In the genomic region with DNA sequence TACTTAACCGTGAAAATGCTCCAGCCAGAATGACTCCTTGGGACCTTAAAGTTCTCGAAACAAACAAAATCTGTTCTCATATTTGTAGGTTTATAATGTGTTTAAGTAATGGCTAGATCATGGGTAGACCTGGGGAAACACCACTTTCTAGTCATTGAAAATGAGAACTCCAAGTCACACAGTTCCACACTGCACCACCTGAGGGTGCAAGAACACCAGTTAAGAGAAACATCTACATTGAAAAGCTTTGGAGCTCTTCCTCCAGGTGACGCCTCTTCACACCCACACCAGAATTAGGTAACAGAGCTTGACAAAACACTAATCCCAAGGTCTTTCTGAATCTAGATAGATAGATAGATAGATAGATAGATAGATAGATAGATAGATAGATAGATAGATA, we compare ENCODE assay signal across 10 mouse cellular contexts.
A peak's percentile ranks its signal among the peaks of the same experiment; 100 is the strongest.
DNase-seq lines count a peak whose midpoint lies in the region; ATAC-seq lines count a peak whose summit lies in the region.
"Had no signal": no experiment of that assay in that cellular context is flagged by ENCODE, and none has a peak within 500 bp of the region (broad histone marks: within the 10 kb centered on the region; RNA-seq: fewer than 3 reads in every experiment).

No protein-coding gene starts in this region.

- no peak for ATAC-seq in heart, embryonic 11.5 days (replicated peaks; ENCODE audit: insufficient number of reproducible peaks, low FRiP score, low TSS enrichment)
- ATAC-seq in kidney, embryonic 16.5 days (ENCODE audit: low FRiP score, low TSS enrichment): peak; percentile 54; the same call in 1 of the 2 replicates
- no peak for ATAC-seq in monocyte, adult 5-6 weeks (replicated peaks; ENCODE audit: insufficient number of reproducible peaks, low FRiP score, low TSS enrichment, poor library complexity, severe bottlenecking)

- WGBS in heart, embryonic 11.5 days (ENCODE audit: insufficient replicate concordance): 56% methylated on average over 3 of the region's 3 CpGs
- WGBS in kidney, embryonic 16.5 days: 60% methylated on average over 3 of the region's 3 CpGs

- no peak overlapping the region for H3K4me3 ChIP-seq in heart, embryonic 11.5 days (ENCODE audit: low read depth, low read length)
- no peak overlapping the region for H3K4me3 ChIP-seq in kidney, embryonic 16.5 days (ENCODE audit: low read length)
- H3K4me3 ChIP-seq: heart, embryonic 15.5 days; megakaryocyte, embryonic 14.5 days had no signal

- H3K9me3 ChIP-seq in heart, embryonic 11.5 days (replicated peaks; ENCODE audit: control insufficient read depth, low read length): no peaks in the 10 kb centered on the region
- H3K9me3 ChIP-seq in kidney, embryonic 16.5 days (ENCODE audit: low read length): no peaks in the 10 kb centered on the region
- H3K9me3 ChIP-seq: heart, embryonic 15.5 days; megakaryocyte, embryonic 14.5 days had no signal

- no peak overlapping the region for H3K27ac ChIP-seq in heart, embryonic 11.5 days (ENCODE audit: low read depth, low read length)
- no peak overlapping the region for H3K27ac ChIP-seq in kidney, embryonic 16.5 days (ENCODE audit: low read length)
- H3K27ac ChIP-seq: heart, embryonic 15.5 days had no signal

- H3K4me1 ChIP-seq in heart, embryonic 11.5 days (ENCODE audit: control insufficient read depth, insufficient read depth, low read length): no peaks in the 10 kb centered on the region
- H3K4me1 ChIP-seq in kidney, embryonic 16.5 days (ENCODE audit: insufficient read depth, low read length): no peaks in the 10 kb centered on the region
- H3K4me1 ChIP-seq: heart, embryonic 15.5 days; megakaryocyte, embryonic 14.5 days had no signal

- H3K9ac ChIP-seq in heart, embryonic 11.5 days (ENCODE audit: low read depth, low read length): no peak overlapping the region
- H3K9ac ChIP-seq in kidney, embryonic 16.5 days (replicated peaks; ENCODE audit: low read length): no peak overlapping the region
- H3K9ac ChIP-seq: heart, embryonic 15.5 days had no signal

- H3K4me2 ChIP-seq in heart, embryonic 11.5 days: no peak overlapping the region
- H3K4me2 ChIP-seq in kidney, embryonic 16.5 days (replicated peaks; ENCODE audit: low read depth, low read length): no peak overlapping the region
- H3K4me2 ChIP-seq: heart, embryonic 15.5 days had no signal

- DNase-seq in heart, postnatal 36 days: peak; percentile 3 to 5
- peak; percentile 64 for DNase-seq in R1 (ENCODE audit: low read depth, low spot score)
- peak; percentile 78 for DNase-seq in lung, postnatal 36 days
- DNase-seq in yolk sac, embryonic 10.5 days (ENCODE audit: low spot score): no peak
- no peak for DNase-seq in adrenal gland, postnatal 36 days

- no peaks in the 10 kb centered on the region for H3K36me3 ChIP-seq in heart, embryonic 11.5 days (ENCODE audit: control insufficient read depth, insufficient read depth, low read length)
- H3K36me3 ChIP-seq in kidney, embryonic 16.5 days (ENCODE audit: insufficient read depth, low read length): no peaks in the 10 kb centered on the region
- H3K36me3 ChIP-seq: heart, embryonic 15.5 days had no signal

- no peaks in the 10 kb centered on the region for H3K27me3 ChIP-seq in heart, embryonic 11.5 days (ENCODE audit: control insufficient read depth, insufficient read depth, low read length)
- H3K27me3 ChIP-seq in kidney, embryonic 16.5 days (ENCODE audit: insufficient read depth, low read length): no peaks in the 10 kb centered on the region
- H3K27me3 ChIP-seq: heart, embryonic 15.5 days; megakaryocyte, embryonic 14.5 days had no signal

- intact Hi-C loops in heart, postnatal 36 days (cut with DNase I): no loop called here

Comparison
In these comparisons a context has a peak if more than half of its experiments do, and no peak if none do; other contexts are left out.
1. DNase-seq: peak in heart, postnatal 36 days (2 of 2), R1 (single experiment) and lung, postnatal 36 days (single experiment); none in yolk sac, embryonic 10.5 days (single experiment) and adrenal gland, postnatal 36 days (0 of 2).